Comparison of ENCODE assay signal across 8 mouse cellular contexts in the genomic region with DNA sequence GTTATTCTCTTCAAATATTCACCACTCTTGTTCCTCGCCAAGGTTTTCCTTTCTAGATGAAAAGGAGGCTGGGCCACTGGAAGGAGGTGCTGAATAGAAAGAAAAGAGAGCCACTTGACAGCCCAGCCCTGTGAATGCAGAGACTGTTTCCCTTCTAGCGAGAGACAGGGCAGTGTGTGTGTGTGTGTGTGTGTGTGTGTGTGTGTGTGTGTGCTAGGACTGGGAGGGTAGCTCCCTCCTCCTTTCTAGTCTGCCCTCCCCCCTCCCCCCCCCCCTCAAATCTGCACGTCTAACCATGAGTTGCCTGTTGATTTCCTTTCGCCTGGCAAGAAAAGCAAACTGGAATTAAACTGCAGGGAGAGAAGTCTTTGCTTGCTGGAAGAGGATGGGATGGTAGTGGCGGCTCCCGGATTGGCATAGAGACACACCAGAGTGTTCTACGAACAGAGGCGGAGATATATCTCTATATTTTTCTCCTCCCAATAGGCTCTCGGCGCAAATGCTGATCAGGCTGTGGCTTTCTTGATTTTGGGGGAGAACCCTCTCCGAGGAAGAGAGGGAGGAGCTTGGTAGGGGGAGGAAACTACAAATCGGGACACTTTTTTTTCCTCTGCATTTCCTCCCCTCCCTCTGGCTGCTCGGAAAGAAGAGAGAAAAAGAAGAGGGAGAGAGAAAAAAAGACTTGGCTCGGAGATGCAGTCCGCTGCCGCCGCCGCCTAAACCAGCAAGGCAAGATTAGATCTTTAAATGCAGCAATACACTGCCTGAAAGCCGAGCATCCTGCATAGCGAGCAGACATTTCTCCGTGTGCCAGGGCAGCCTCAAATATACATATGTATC. TPM values are rescaled to one million over a fixed set of nuclear protein-coding genes. Genes with fewer than 3 reads are reported as not detected.
A peak's percentile ranks its signal among the peaks of the same experiment; 100 is the strongest.
DNase-seq lines count a peak whose midpoint lies in the region; ATAC-seq and TF ChIP-seq lines count a peak whose summit lies in the region.

No protein-coding gene starts in this region.

- H3K4me2 ChIP-seq in forebrain, embryonic 12.5 days = peak overlapping the region; percentile 92
- peak overlapping the region; percentile 76 for H3K4me2 ChIP-seq in hindbrain, embryonic 16.5 days (ENCODE audit: low read length)
- peak overlapping the region; percentile 88 for H3K4me2 ChIP-seq in midbrain, embryonic 11.5 days
- peak overlapping the region; percentile 80 for H3K4me2 ChIP-seq in stomach, postnatal 0 days (replicated peaks; ENCODE audit: low read depth)

- H3K27ac ChIP-seq in forebrain, embryonic 12.5 days = peak overlapping the region; percentile 56
- H3K27ac ChIP-seq in hindbrain, embryonic 16.5 days (ENCODE audit: low read depth, low read length) = peak overlapping the region; percentile 90
- no peak overlapping the region for H3K27ac ChIP-seq in midbrain, embryonic 11.5 days (ENCODE audit: low read depth, low read length)
- H3K27ac ChIP-seq in stomach, postnatal 0 days (replicated peaks) = no peak overlapping the region

- no peaks in the 10 kb centered on the region for H3K9me3 ChIP-seq in forebrain, embryonic 12.5 days
- no peaks in the 10 kb centered on the region for H3K9me3 ChIP-seq in hindbrain, embryonic 16.5 days (ENCODE audit: control insufficient read depth, low read length)
- H3K9me3 ChIP-seq in midbrain, embryonic 11.5 days (ENCODE audit: control insufficient read depth, low read length) = no peaks in the 10 kb centered on the region
- no peaks in the 10 kb centered on the region for H3K9me3 ChIP-seq in stomach, postnatal 0 days (ENCODE audit: control insufficient read depth, low read length)

- TF ChIP-seq EP300 in stomach, postnatal 0 days (optimal IDR thresholded peaks at IDR 0.05) = no peak

- no peaks in the 10 kb centered on the region for H3K36me3 ChIP-seq in forebrain, embryonic 12.5 days (replicated peaks)
- H3K36me3 ChIP-seq in hindbrain, embryonic 16.5 days (ENCODE audit: control insufficient read depth, insufficient read depth, low read length) = no peaks in the 10 kb centered on the region
- no peaks in the 10 kb centered on the region for H3K36me3 ChIP-seq in midbrain, embryonic 11.5 days (ENCODE audit: control insufficient read depth, insufficient read depth, low read length)
- H3K36me3 ChIP-seq in stomach, postnatal 0 days (ENCODE audit: control insufficient read depth, insufficient read depth, low read length) = no peaks in the 10 kb centered on the region

- peaks cover 15% of the 10 kb centered on the region for H3K4me1 ChIP-seq in forebrain, embryonic 12.5 days
- peaks cover 3% of the 10 kb centered on the region; the same call in 1 of the 2 replicates for H3K4me1 ChIP-seq in hindbrain, embryonic 16.5 days (ENCODE audit: control insufficient read depth, insufficient read depth, low read depth, low read length)
- H3K4me1 ChIP-seq in midbrain, embryonic 11.5 days (ENCODE audit: control insufficient read depth, insufficient read depth, low read length) = peaks cover 7% of the 10 kb centered on the region; the same call in 1 of the 2 replicates
- H3K4me1 ChIP-seq in stomach, postnatal 0 days (replicated peaks; ENCODE audit: control insufficient read depth, insufficient read depth) = 0 out of 2 replicates have a peak, but pooled peaks cover 2% of the 10 kb centered on the region

- peak overlapping the region; percentile 62 for H3K9ac ChIP-seq in forebrain, embryonic 12.5 days
- peak overlapping the region; percentile 70 for H3K9ac ChIP-seq in hindbrain, embryonic 16.5 days (ENCODE audit: low read depth, low read length)
- H3K9ac ChIP-seq in midbrain, embryonic 11.5 days (ENCODE audit: low read length) = peak overlapping the region; percentile 58
- no peak overlapping the region for H3K9ac ChIP-seq in stomach, postnatal 0 days (ENCODE audit: low read length)

- peak; percentile 27; the same call in 1 of the 2 replicates for ATAC-seq in forebrain, embryonic 12.5 days (ENCODE audit: low FRiP score)
- ATAC-seq in hindbrain, embryonic 16.5 days = peak; percentile 38
- ATAC-seq in midbrain, embryonic 11.5 days (ENCODE audit: low FRiP score) = 0 out of 2 replicates have a peak, but pooled peaks have one; percentile 22
- no peak for ATAC-seq in stomach, postnatal 0 days (ENCODE audit: low FRiP score, low TSS enrichment)

- H3K4me3 ChIP-seq in forebrain, embryonic 12.5 days (replicated peaks) = peak overlapping the region; percentile 55
- H3K4me3 ChIP-seq in hindbrain, embryonic 16.5 days (ENCODE audit: low read length) = peak overlapping the region; percentile 78
- peak overlapping the region; percentile 53 for H3K4me3 ChIP-seq in midbrain, embryonic 11.5 days (ENCODE audit: low read depth, low read length)
- peak overlapping the region; percentile 50 for H3K4me3 ChIP-seq in stomach, postnatal 0 days (ENCODE audit: low read depth, low read length)

- H3K27me3 ChIP-seq in forebrain, embryonic 12.5 days = peaks cover 21% of the 10 kb centered on the region
- H3K27me3 ChIP-seq in hindbrain, embryonic 16.5 days (replicated peaks; ENCODE audit: control insufficient read depth, insufficient read depth, low read length) = no peaks in the 10 kb centered on the region
- H3K27me3 ChIP-seq in midbrain, embryonic 11.5 days (ENCODE audit: control insufficient read depth, insufficient read depth, low read length) = peaks cover 26% of the 10 kb centered on the region
- H3K27me3 ChIP-seq in stomach, postnatal 0 days (ENCODE audit: control insufficient read depth, insufficient read depth, low read length) = peaks cover 16% of the 10 kb centered on the region; the same call in 1 of the 2 replicates

- peak; percentile 12 to 22 for DNase-seq in lung, adult 18-20 months
- DNase-seq in lung, postnatal 36 days = no peak
- peak; percentile 50 to 59 for DNase-seq in layer of hippocampus, postnatal 36 days
- DNase-seq in midbrain, embryonic 11.5 days (ENCODE audit: low spot score, missing footprints) = peak; percentile 92
- peak; percentile 14 for DNase-seq in stomach, postnatal 0 days (ENCODE audit: low spot score)
- no peak for DNase-seq in T-cell, adult 2 months (ENCODE audit: low spot score)

- under 1% methylated on average over 19 of the region's 21 CpGs for WGBS in forebrain, embryonic 12.5 days
- 0% methylated on average over 21 of the region's 21 CpGs for WGBS in hindbrain, embryonic 16.5 days
- WGBS in midbrain, embryonic 11.5 days = 0% methylated on average over 21 of the region's 21 CpGs
- under 1% methylated on average over 21 of the region's 21 CpGs for WGBS in stomach, postnatal 0 days

- no peak for TF ChIP-seq CTCF in stomach, postnatal 0 days (IDR thresholded peaks at IDR 0.05; ENCODE audit: low read depth)

RNA-seq across cellular contexts. Expression of a gene that starts 1.5 kb away (rescaled TPM):
- polyA plus RNA-seq in forebrain, embryonic 12.5 days (2016; fragmentation: Nextera tagmentation; extraction: Ambion mirVana) = 8.3 and 8.9 TPM in 2 replicates
- 35.5 and 35.7 TPM in 2 replicates for polyA plus RNA-seq in hindbrain, embryonic 16.5 days (2015; fragmentation: Nextera tagmentation; extraction: Ambion mirVana)
- 10 to 100 TPM; 41.5 to 44.8 TPM for total RNA-seq in layer of hippocampus, postnatal 36 days (2021)
- polyA plus RNA-seq in midbrain, embryonic 11.5 days (2014; fragmentation: Nextera tagmentation; extraction: Ambion mirVana) = 3.3 and 4.3 TPM in 2 replicates
- polyA plus RNA-seq in stomach, postnatal 0 days (2015; fragmentation: Nextera tagmentation; extraction: Ambion mirVana) = 2.4 and 2.5 TPM in 2 replicates

Comparison
In these comparisons a context has a peak if more than half of its experiments do, and no peak if none do; other contexts are left out.
1. DNase-seq: peak in lung, adult 18-20 months (2 of 2), layer of hippocampus, postnatal 36 days (2 of 2), midbrain, embryonic 11.5 days (single experiment) and stomach, postnatal 0 days (single experiment); none in lung, postnatal 36 days (single experiment) and T-cell, adult 2 months (single experiment).
2. H3K27ac ChIP-seq: peak in forebrain, embryonic 12.5 days (single experiment) and hindbrain, embryonic 16.5 days (single experiment); none in midbrain, embryonic 11.5 days (single experiment) and stomach, postnatal 0 days (single experiment).
3. Peak in every context shown above with its lines, with median percentiles within 50 percentile points of each other: H3K4me2 ChIP-seq and H3K4me3 ChIP-seq.